Mouse (Mus musculus) gastrocnemius, postnatal 25 days (tissue): ENCODE data around the gene Rela. TPM values are rescaled to one million over a fixed set of nuclear protein-coding genes. Genes with fewer than 3 reads are reported as not detected.

ENCODE experiments used
- microRNA-seq, 2 experiments: library from miRNA; unstranded; fragments of <30 nt; microRNA quantifications; one replicate each; pipeline ENCODE4 v1.2.0; 2021; ENCODE audit warnings: borderline replicate concordance in 2 of 2
- total RNA-seq, 2 experiments: library from RNA; stranded (reverse); gene quantifications; 1 replicate in 1 of 2; 2 replicates in 1 of 2; pipeline ENCODE4 v1.2.3; 2021

Gene Rela
- total RNA-seq, 2 experiments from 2014 or later: 12.5 to 13.7 TPM

Small RNA genes within 50 kb of the gene (microRNA-seq; reads per million reads assigned to microRNA genes)
- gene Mir6987: 0 reads per million in 2 experiments

Other genes starting within 250 kb of the Rela start
- 10 to 100 TPM; 29.0 to 36.5 TPM for gene Sart1, start 248.8 kb upstream of the Rela start, total RNA-seq
- 1 to 10 TPM in 1 of 2 experiments, not detected in 1; 1.2 TPM for gene Tsga10ip, start 235.0 kb upstream of the Rela start, total RNA-seq
- 100 to 1,000 TPM; 473 to 502 TPM for gene Drap1, start 212.5 kb upstream of the Rela start, total RNA-seq
- gene AI837181, start 212.3 kb upstream of the Rela start, total RNA-seq: 10 to 100 TPM; 32.1 to 33.5 TPM
- not detected for gene Fosl1, start 189.9 kb upstream of the Rela start, total RNA-seq
- gene Ccdc85b, start 179.6 kb upstream of the Rela start, total RNA-seq: 1 to 10 TPM; 4.5 to 6.6 TPM
- 10 to 100 TPM; 36.9 to 38.4 TPM for gene Fibp, start 176.9 kb upstream of the Rela start, total RNA-seq
- not detected for gene Ctsw, start 169.0 kb upstream of the Rela start, total RNA-seq
- gene Efemp2, start 163.5 kb upstream of the Rela start, total RNA-seq: 10 to 100 TPM in 1 of 2 experiments, 1 to 10 TPM in 1; 7.8 to 12.2 TPM
- 10 to 100 TPM; 20.3 to 21.6 TPM for gene Mus81, start 149.1 kb upstream of the Rela start, total RNA-seq
- gene Cfl1, start 147.0 kb upstream of the Rela start, total RNA-seq: 100 to 1,000 TPM in 1 of 2 experiments, 10 to 100 TPM in 1; 83.6 to 106 TPM
- under 1 TPM; 0.64 to 0.88 TPM for gene 1700020D05Rik, start 133.7 kb upstream of the Rela start, total RNA-seq
- 1 to 10 TPM; 6.9 to 7.5 TPM for gene Snx32, start 126.9 kb upstream of the Rela start, total RNA-seq
- not detected for gene Ovol1, start 76.8 kb upstream of the Rela start, total RNA-seq
- 1 to 10 TPM; 1.4 to 1.5 TPM for gene Ap5b1, start 69.5 kb upstream of the Rela start, total RNA-seq
- 10 to 100 TPM; 45.2 to 47.1 TPM for gene Rnaseh2c, start 35.6 kb upstream of the Rela start, total RNA-seq
- gene Kat5, start 27.2 kb upstream of the Rela start, total RNA-seq: 10 to 100 TPM; 15.6 to 15.7 TPM
- 10 to 100 TPM in 1 of 2 experiments, 1 to 10 TPM in 1; 10.0 to 11.5 TPM for gene Sipa1, start 26.2 kb downstream of the Rela start, total RNA-seq
- gene Map3k11, start 51.3 kb downstream of the Rela start, total RNA-seq: 10 to 100 TPM in 1 of 2 experiments, 1 to 10 TPM in 1; 8.3 to 10.9 TPM
- gene Pcnx3, start 51.4 kb downstream of the Rela start, total RNA-seq: 10 to 100 TPM; 13.5 to 13.8 TPM
- not detected for gene Kcnk7, start 66.9 kb downstream of the Rela start, total RNA-seq
- 100 to 1,000 TPM; 241 to 266 TPM for gene Ehbp1l1, start 88.8 kb downstream of the Rela start, total RNA-seq
- gene Fam89b, start 92.2 kb downstream of the Rela start, total RNA-seq: 10 to 100 TPM; 24.7 to 24.9 TPM
- 10 to 100 TPM; 45.7 to 49.6 TPM for gene Ltbp3, start 103.4 kb downstream of the Rela start, total RNA-seq
- 10 to 100 TPM; 62.2 to 62.8 TPM for gene Scyl1, start 133.9 kb downstream of the Rela start, total RNA-seq
- 1 to 10 TPM; 3.7 to 6.4 TPM for gene Frmd8, start 237.8 kb downstream of the Rela start, total RNA-seq
- 1 to 10 TPM in 1 of 2 experiments, under 1 TPM in 1; 0.59 to 1.3 TPM for gene Slc25a45, start 240.3 kb downstream of the Rela start, total RNA-seq